Mouse (Mus musculus): ENCODE data around the gene Unc119.

Unc119 gene

GRCm38 (mm10) chr11:78370389-78370788 lies 27.1 kb downstream of the Unc119 start:
- DNase-seq (ENCODE audit: low spot score in 2 of 2): no peak

GRCm38 (mm10) chr11:78371711-78372110 lies 28.4 kb downstream of the Unc119 start:
- no peak for DNase-seq (ENCODE audit: low spot score in 2 of 2)

GRCm38 (mm10) chr11:78372166-78372565 lies 28.9 kb downstream of the Unc119 start:
- DNase-seq (ENCODE audit: low spot score in 2 of 2): no peak

GRCm38 (mm10) chr11:78372610-78373009 lies 29.3 kb downstream of the Unc119 start:
- DNase-seq (ENCODE audit: low spot score in 2 of 2): no peak

- no peak for DNase-seq (ENCODE audit: low spot score in 2 of 2)
These were observed 30.9 kb downstream of the Unc119 start for GRCm38 (mm10) chr11:78374147-78374546.

GRCm38 (mm10) chr11:78377549-78378159 lies 34.4 kb downstream of the Unc119 start:
- no peak for DNase-seq (ENCODE audit: low spot score in 2 of 2)

- DNase-seq (ENCODE audit: low spot score in 2 of 2): no peak
These were observed 37.1 kb downstream of the Unc119 start for GRCm38 (mm10) chr11:78380351-78380750.

- DNase-seq (ENCODE audit: low spot score in 2 of 2): no peak
These were observed 37.7 kb downstream of the Unc119 start for GRCm38 (mm10) chr11:78380996-78381395.

GRCm38 (mm10) chr11:78382286-78382685 lies 39.0 kb downstream of the Unc119 start:
- no peak for DNase-seq (ENCODE audit: low spot score in 2 of 2)

GRCm38 (mm10) chr11:78382701-78383100 lies 39.4 kb downstream of the Unc119 start:
- no peak for DNase-seq (ENCODE audit: low spot score in 2 of 2)

GRCm38 (mm10) chr11:78385776-78386175 lies 42.5 kb downstream of the Unc119 start:
- DNase-seq (ENCODE audit: low spot score in 2 of 2): no peak

GRCm38 (mm10) chr11:78386508-78387043 lies 43.3 kb downstream of the Unc119 start, which contains the start of gene Foxn1:
Gene Foxn1 (minus strand): TSS chr11:78386558.
- no peak for DNase-seq (ENCODE audit: low spot score in 2 of 2)

GRCm38 (mm10) chr11:78392728-78393127 lies 49.4 kb downstream of the Unc119 start:
- no peak for DNase-seq (ENCODE audit: low spot score in 2 of 2)

- DNase-seq (ENCODE audit: low spot score in 2 of 2): no peak
These were observed 53.7 kb downstream of the Unc119 start for GRCm38 (mm10) chr11:78396950-78397349.

- DNase-seq (ENCODE audit: low spot score in 2 of 2): peak; percentile 51 to 81
These were observed 54.1 kb downstream of the Unc119 start for GRCm38 (mm10) chr11:78397397-78397796.

- DNase-seq (ENCODE audit: low spot score in 2 of 2): no peak
These were observed 54.9 kb downstream of the Unc119 start for GRCm38 (mm10) chr11:78398212-78398611.
